In genomic region chr12:85619283-85619897, GRCm38 (mm10) we compare ENCODE assay signal across 8 mouse cellular contexts. TPM values are rescaled to one million over a fixed set of nuclear protein-coding genes. Genes with fewer than 3 reads are reported as not detected.
A peak's percentile ranks its signal among the peaks of the same experiment; 100 is the strongest.
DNase-seq lines count a peak whose midpoint lies in the region; ATAC-seq lines count a peak whose summit lies in the region.

No protein-coding gene starts in this region.

- no peak overlapping the region for H3K4me3 ChIP-seq in kidney, embryonic 15.5 days (replicated peaks)
- H3K4me3 ChIP-seq in embryonic facial prominence, embryonic 15.5 days (replicated peaks), result no peak overlapping the region
- no peak overlapping the region for H3K4me3 ChIP-seq in midbrain, embryonic 16.5 days (ENCODE audit: low read depth, low read length)
- H3K4me3 ChIP-seq in intestine, embryonic 15.5 days (replicated peaks), result no peak overlapping the region

- H3K36me3 ChIP-seq in kidney, embryonic 15.5 days, result peaks cover 4% of the 10 kb centered on the region; the same call in 1 of the 2 replicates
- H3K36me3 ChIP-seq in embryonic facial prominence, embryonic 15.5 days, result 0 out of 2 replicates have a peak, but pooled peaks cover 3% of the 10 kb centered on the region
- H3K36me3 ChIP-seq in midbrain, embryonic 16.5 days (ENCODE audit: control insufficient read depth, insufficient read depth, low read length), result no peaks in the 10 kb centered on the region; the same call in 1 of the 2 replicates
- H3K36me3 ChIP-seq in intestine, embryonic 15.5 days, result 0 out of 2 replicates have a peak, but pooled peaks cover 4% of the 10 kb centered on the region

- no peak for ATAC-seq in kidney, embryonic 15.5 days (replicated peaks; ENCODE audit: low FRiP score)
- no peak for ATAC-seq in embryonic facial prominence, embryonic 15.5 days (ENCODE audit: insufficient number of reproducible peaks, low FRiP score, low TSS enrichment, low read depth)
- ATAC-seq in midbrain, embryonic 16.5 days, result no peak
- ATAC-seq in intestine, embryonic 15.5 days, result no peak

- 78% methylated on average over 7 of the region's 7 CpGs for WGBS in kidney, embryonic 15.5 days
- WGBS in embryonic facial prominence, embryonic 15.5 days, result 45% methylated on average over 7 of the region's 7 CpGs
- WGBS in midbrain, embryonic 16.5 days, result 77% methylated on average over 7 of the region's 7 CpGs
- 82% methylated on average over 7 of the region's 7 CpGs for whole genome bisulfite sequencing in intestine, embryonic 15.5 days

- H3K9me3 ChIP-seq in kidney, embryonic 15.5 days (replicated peaks), result no peaks in the 10 kb centered on the region
- H3K9me3 ChIP-seq in embryonic facial prominence, embryonic 15.5 days (replicated peaks), result no peaks in the 10 kb centered on the region
- H3K9me3 ChIP-seq in midbrain, embryonic 16.5 days (replicated peaks; ENCODE audit: control insufficient read depth, low read length, poor library complexity, severe bottlenecking), result no peaks in the 10 kb centered on the region
- no peaks in the 10 kb centered on the region for H3K9me3 ChIP-seq in intestine, embryonic 15.5 days

- H3K4me2 ChIP-seq in kidney, embryonic 15.5 days, result no peak overlapping the region
- H3K4me2 ChIP-seq in embryonic facial prominence, embryonic 15.5 days (replicated peaks), result no peak overlapping the region
- no peak overlapping the region for H3K4me2 ChIP-seq in midbrain, embryonic 16.5 days (ENCODE audit: low read length)
- H3K4me2 ChIP-seq in intestine, embryonic 15.5 days (replicated peaks), result no peak overlapping the region

- peaks cover 30% of the 10 kb centered on the region for H3K4me1 ChIP-seq in kidney, embryonic 15.5 days
- H3K4me1 ChIP-seq in embryonic facial prominence, embryonic 15.5 days, result peaks cover 27% of the 10 kb centered on the region
- peaks cover 6% of the 10 kb centered on the region for H3K4me1 ChIP-seq in midbrain, embryonic 16.5 days (ENCODE audit: control insufficient read depth, insufficient read depth, low read length)
- peaks cover 10% of the 10 kb centered on the region for H3K4me1 ChIP-seq in intestine, embryonic 15.5 days (replicated peaks)

- no peak overlapping the region for H3K9ac ChIP-seq in kidney, embryonic 15.5 days
- no peak overlapping the region for H3K9ac ChIP-seq in embryonic facial prominence, embryonic 15.5 days
- no peak overlapping the region for H3K9ac ChIP-seq in midbrain, embryonic 16.5 days (ENCODE audit: low read depth, low read length)
- no peak overlapping the region for H3K9ac ChIP-seq in intestine, embryonic 15.5 days

- DNase-seq in kidney, adult 9 months, result peak; percentile 63
- peak; percentile 73 for DNase-seq in NIH3T3 (ENCODE audit: low read depth)
- no peak for DNase-seq in thymus, postnatal 10 days (ENCODE audit: low spot score in 2 of 2)
- no peak for DNase-seq in layer of hippocampus, adult 8-10 months (ENCODE audit: low spot score in 2 of 2)

- no peaks in the 10 kb centered on the region for H3K27me3 ChIP-seq in kidney, embryonic 15.5 days
- H3K27me3 ChIP-seq in embryonic facial prominence, embryonic 15.5 days, result no peaks in the 10 kb centered on the region
- no peaks in the 10 kb centered on the region for H3K27me3 ChIP-seq in midbrain, embryonic 16.5 days (ENCODE audit: control insufficient read depth, insufficient read depth, low read depth, low read length)
- H3K27me3 ChIP-seq in intestine, embryonic 15.5 days (replicated peaks), result no peaks in the 10 kb centered on the region

- H3K27ac ChIP-seq in kidney, embryonic 15.5 days, result no peak overlapping the region
- 0 out of 2 replicates have a peak overlapping the region, but pooled peaks have one; percentile 6 for H3K27ac ChIP-seq in embryonic facial prominence, embryonic 15.5 days (replicated peaks)
- peak overlapping the region; percentile 60 for H3K27ac ChIP-seq in midbrain, embryonic 16.5 days (ENCODE audit: low read length)
- no peak overlapping the region for H3K27ac ChIP-seq in intestine, embryonic 15.5 days

RNA-seq across cellular contexts. Expression of gene Jdp2, which starts 20.6 kb away (rescaled TPM):
- 0.41 and 0.61 TPM in 2 replicates for polyA plus RNA-seq in kidney, embryonic 15.5 days (2015; fragmentation: Nextera tagmentation; extraction: Ambion mirVana)
- polyA plus RNA-seq in embryonic facial prominence, embryonic 15.5 days (2015; fragmentation: Nextera tagmentation; extraction: Ambion mirVana), result 0.72 and 1.1 TPM in 2 replicates
- polyA plus RNA-seq in midbrain, embryonic 16.5 days (2015; fragmentation: Nextera tagmentation; extraction: Ambion mirVana), result 0.36 and 0.57 TPM in 2 replicates
- 0.62 and 0.74 TPM in 2 replicates for polyA plus RNA-seq in intestine, embryonic 15.5 days (2015; fragmentation: Nextera tagmentation; extraction: Ambion mirVana)
- 10 to 100 TPM; 41.8 to 54.1 (median 44.0) TPM for total RNA-seq in layer of hippocampus, adult 8-10 months (2022)

Comparison
In these comparisons a context has a peak if more than half of its experiments do, and no peak if none do; other contexts are left out.
1. DNase-seq: peak in kidney, adult 9 months (single experiment) and NIH3T3 (single experiment); none in thymus, postnatal 10 days (0 of 2) and layer of hippocampus, adult 8-10 months (0 of 2).
2. H3K27ac ChIP-seq: peak in embryonic facial prominence, embryonic 15.5 days (single experiment) and midbrain, embryonic 16.5 days (single experiment); none in kidney, embryonic 15.5 days (single experiment) and intestine, embryonic 15.5 days (single experiment).